Mouse (Mus musculus) intestine, embryonic 16.5 days (tissue): ENCODE data around the gene Olfr263. TPM values are rescaled to one million over a fixed set of nuclear protein-coding genes. Genes with fewer than 3 reads are reported as not detected.

ENCODE experiments used
- ATAC-seq: fragments of 200-750 bp; cut with Nextera tagmentation; 2 replicates; pipeline ENCODE4 v1.8.0; 2017; ENCODE audit warnings: moderate TSS enrichment, moderate library complexity
- H3K27ac ChIP-seq: fragments of 300-500 bp; sonication (generic); 2 replicates; pipeline ENCODE4 v1.5.1; 2014; ENCODE audit warnings: mild to moderate bottlenecking, low read length
- H3K27me3 ChIP-seq: fragments of 300-500 bp; sonication (generic); replicated peaks from 2 replicates; pipeline ENCODE4 v1.6.1; 2014; ENCODE audit warnings: low read length, control low read depth, mixed read lengths; ENCODE audit not compliant: control insufficient read depth, insufficient read depth
- H3K36me3 ChIP-seq: fragments of 300-500 bp; sonication (generic); 2 replicates; pipeline ENCODE4 v1.6.1; 2014; ENCODE audit warnings: low read length, control low read depth; ENCODE audit not compliant: control insufficient read depth, insufficient read depth
- H3K4me1 ChIP-seq: fragments of 300-500 bp; sonication (generic); 2 replicates; pipeline ENCODE4 v1.6.1; 2014; ENCODE audit warnings: low read length, control low read depth, mixed read lengths; ENCODE audit not compliant: control insufficient read depth, insufficient read depth
- H3K4me2 ChIP-seq: fragments of 300-500 bp; sonication (generic); 2 replicates; pipeline ENCODE4 v1.6.1; 2014; ENCODE audit warnings: low read depth, low read length, control low read depth
- H3K4me3 ChIP-seq: fragments of 300-500 bp; sonication (generic); 2 replicates; pipeline ENCODE4 v1.5.1; 2014; ENCODE audit warnings: mild to moderate bottlenecking, low read length
- H3K9ac ChIP-seq: fragments of 300-500 bp; sonication (generic); 2 replicates; pipeline ENCODE4 v1.6.1; 2014; ENCODE audit warnings: low read depth, low read length
- H3K9me3 ChIP-seq: fragments of 300-500 bp; sonication (generic); 2 replicates; pipeline ENCODE4 v1.6.1; 2016; ENCODE audit warnings: low read length, control low read depth; ENCODE audit not compliant: control insufficient read depth
- WGBS: fragments of 180-500 bp; shearing (Covaris S2); extraction: QIAGEN DNeasy Blood & Tissue Kit; methylation state at CpG from one replicate; pipeline ENCODE4 v1.1.7; 2014; 5-methylcytosine and 5-hydroxymethylcytosine counted together
- polyA plus RNA-seq: library from polyadenylated mRNA; unstranded; fragments of >200 nt; fragmentation: Nextera tagmentation; extraction: Ambion mirVana; gene quantifications from 2 replicates; pipeline ENCODE4 v1.2.1, GENCODE M21; 2015

Gene Olfr263
- polyA plus RNA-seq, 1 experiment from 2014 or later: not detected

- ATAC-seq: no peak
- H3K9me3 ChIP-seq: no peaks in the 10 kb centered on the region
- no peak overlapping the region for H3K27ac ChIP-seq
- no peak overlapping the region for H3K9ac ChIP-seq
- no peaks in the 10 kb centered on the region for H3K36me3 ChIP-seq
- H3K4me1 ChIP-seq: peaks cover 16% of the 10 kb centered on the region
- 78% methylated on average over 11 of the region's 11 CpGs for WGBS
- no peak overlapping the region for H3K4me3 ChIP-seq
- no peaks in the 10 kb centered on the region for H3K27me3 ChIP-seq
- no peak overlapping the region for H3K4me2 ChIP-seq
These were observed 47.3 kb downstream of the Olfr263 start for GRCm38 (mm10) chr13:21176733-21177132.

GRCm38 (mm10) chr13:21177657-21178056 is 48.2 kb downstream of the Olfr263 start:
- H3K9me3 ChIP-seq: no peaks in the 10 kb centered on the region
- H3K4me3 ChIP-seq: no peak overlapping the region
- ATAC-seq: peak; percentile 51
- H3K36me3 ChIP-seq: no peaks in the 10 kb centered on the region
- H3K4me1 ChIP-seq: peaks cover 26% of the 10 kb centered on the region
- H3K27ac ChIP-seq: peak overlapping the region; percentile 98
- no peak overlapping the region for H3K9ac ChIP-seq
- WGBS: 48% methylated on average over 5 of the region's 5 CpGs
- no peaks in the 10 kb centered on the region for H3K27me3 ChIP-seq
- no peak overlapping the region for H3K4me2 ChIP-seq

DNA sequence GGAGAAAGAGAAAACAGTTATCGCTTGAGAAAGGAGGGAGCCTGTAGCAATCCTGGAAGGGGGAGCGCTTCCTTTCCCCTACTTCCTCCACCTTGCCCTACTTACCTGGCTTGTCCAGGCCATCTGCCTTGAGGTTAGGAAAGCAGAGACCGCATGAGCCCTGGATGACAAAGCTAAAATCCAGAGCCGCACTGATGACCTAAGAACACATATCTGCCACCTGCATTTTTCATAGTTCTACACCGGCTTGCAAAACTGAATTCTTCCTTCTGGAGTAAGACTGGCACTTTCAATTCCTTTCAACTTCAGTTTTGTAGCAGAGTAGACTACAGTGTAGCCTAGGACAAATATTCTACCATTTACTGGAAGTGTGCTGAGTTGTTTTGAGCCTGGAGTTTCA is 48.9 kb downstream of the Olfr263 start:
- Histone ChIP-seq H3K36me3 (0 out of 2 replicates have a peak, but pooled peaks cover 4% of the 10 kb centered on the region), H3K9ac (no peak overlapping the region), H3K9me3 (no peaks in the 10 kb centered on the region), H3K27me3 (no peaks in the 10 kb centered on the region), H3K4me1 (peaks cover 29% of the 10 kb centered on the region), H3K4me3 (no peak overlapping the region), H3K27ac (peak overlapping the region; percentile 98), H3K4me2 (peak overlapping the region; percentile 12; the same call in 1 of the 2 replicates)
- 80% methylated on average over 5 of the region's 5 CpGs for WGBS
- no peak for ATAC-seq

- Histone ChIP-seq H3K36me3 (peaks cover 7% of the 10 kb centered on the region; the same call in 1 of the 2 replicates), H3K4me1 (peaks cover 32% of the 10 kb centered on the region), H3K9me3 (no peaks in the 10 kb centered on the region), H3K4me3 (peak within 1 kb of the TSS; percentile 100), H3K27me3 (no peaks in the 10 kb centered on the region), H3K27ac (peak within 1 kb of the TSS; percentile 98), H3K9ac (peak within 1 kb of the TSS; percentile 97), H3K4me2 (peak within 1 kb of the TSS; percentile 88)
- WGBS: 0% methylated on average over 15 of the region's 15 CpGs
- ATAC-seq: peak; percentile 47
These were observed 49.9 kb downstream of the Olfr263 start, which contains the start of gene Trim27 for GRCm38 (mm10) chr13:21179367-21179723. Gene Trim27 (plus strand): TSS chr13:21179445.

DNA sequence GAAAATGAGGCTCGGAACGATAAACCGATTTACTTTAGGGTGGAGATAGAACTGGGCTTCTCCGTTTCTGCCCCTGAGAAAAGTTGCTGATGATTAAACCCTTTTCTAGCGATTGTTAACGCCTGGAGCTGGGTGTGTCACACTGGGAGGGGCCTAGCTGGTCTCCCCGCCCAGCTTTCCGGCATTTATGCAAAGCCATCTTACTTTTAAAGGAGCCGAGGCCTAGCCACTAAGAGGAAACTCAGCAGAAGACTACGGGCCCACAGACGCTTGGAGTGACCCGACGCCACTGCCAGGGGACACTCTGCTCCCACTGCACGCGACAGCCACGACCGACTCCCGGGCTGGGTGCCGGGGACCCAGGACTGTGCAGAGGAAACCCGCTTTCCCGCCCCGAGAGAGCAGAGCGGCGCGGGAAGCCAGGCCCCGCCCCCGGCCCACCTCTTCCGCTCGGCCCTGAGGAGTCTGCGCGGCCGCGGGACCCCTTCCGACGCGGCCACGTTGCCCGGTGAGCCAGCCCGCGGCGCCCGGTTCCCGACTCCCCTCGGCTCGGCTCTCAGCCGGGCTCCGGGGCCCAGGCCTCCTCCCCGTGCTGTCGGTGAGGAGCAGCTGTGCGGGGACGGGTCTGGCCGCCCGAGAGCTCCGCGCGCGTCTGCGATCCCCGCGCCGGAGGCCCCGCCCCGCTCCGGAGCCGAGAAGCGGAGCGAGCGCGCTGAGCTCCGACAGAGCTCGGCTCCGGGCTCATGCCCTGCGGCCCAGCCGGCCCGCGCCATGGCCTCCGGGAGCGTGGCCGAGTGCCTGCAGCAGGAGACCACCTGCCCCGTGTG is 50.5 kb downstream of the Olfr263 start:
- Histone ChIP-seq H3K4me1 (peaks cover 33% of the 10 kb centered on the region), H3K9ac (peak overlapping the region; percentile 97), H3K9me3 (no peaks in the 10 kb centered on the region), H3K4me3 (peak overlapping the region; percentile 100), H3K36me3 (peaks cover 7% of the 10 kb centered on the region; the same call in 1 of the 2 replicates), H3K27ac (peak overlapping the region; percentile 98), H3K4me2 (peak overlapping the region; percentile 88), H3K27me3 (no peaks in the 10 kb centered on the region)
- peak; percentile 95 for ATAC-seq
- WGBS: under 1% methylated on average over 76 of the region's 80 CpGs

DNA sequence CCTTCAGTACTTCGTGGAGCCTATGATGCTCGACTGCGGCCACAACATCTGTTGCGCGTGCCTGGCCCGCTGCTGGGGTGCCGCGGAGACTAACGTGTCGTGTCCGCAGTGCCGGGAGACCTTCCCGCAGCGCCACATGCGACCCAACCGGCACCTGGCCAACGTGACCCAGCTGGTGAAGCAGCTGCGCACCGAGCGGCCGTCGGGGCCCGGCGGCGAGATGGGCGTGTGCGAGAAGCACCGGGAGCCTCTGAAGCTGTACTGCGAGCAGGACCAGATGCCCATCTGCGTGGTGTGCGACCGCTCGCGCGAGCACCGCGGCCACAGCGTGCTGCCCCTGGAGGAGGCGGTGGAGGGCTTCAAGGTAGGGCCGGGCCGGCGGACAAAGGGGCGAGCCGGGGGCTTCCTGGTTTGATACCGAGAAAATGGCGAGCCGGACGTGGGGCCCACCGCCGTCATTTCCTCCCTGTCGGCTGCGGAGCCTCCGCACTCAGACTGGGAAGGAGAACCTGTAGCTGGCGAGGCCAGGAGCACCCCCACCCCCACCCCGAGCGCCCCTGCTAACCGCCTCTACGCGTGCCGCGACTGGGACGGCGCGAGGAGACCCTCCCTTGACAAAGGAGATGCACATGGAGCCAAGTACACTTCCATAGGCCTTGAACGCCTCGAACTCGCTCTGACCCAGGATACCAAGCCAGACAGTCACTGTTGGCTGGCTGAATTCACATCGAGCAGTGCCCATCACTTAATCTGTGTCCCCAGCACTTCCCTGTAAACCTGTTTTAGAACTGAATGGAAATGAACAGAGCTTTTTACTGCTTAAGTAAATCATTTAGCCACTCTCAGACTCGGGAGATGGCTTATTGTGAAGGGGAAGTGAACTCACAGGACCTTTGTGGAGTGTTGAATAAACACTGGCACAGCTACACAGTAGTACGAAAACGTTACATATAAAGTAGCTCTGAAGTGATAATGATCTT is 51.4 kb downstream of the Olfr263 start:
- Histone ChIP-seq H3K4me2 (peak overlapping the region; percentile 61), H3K4me3 (peak overlapping the region; percentile 100), H3K9me3 (no peaks in the 10 kb centered on the region), H3K27me3 (no peaks in the 10 kb centered on the region), H3K4me1 (peaks cover 34% of the 10 kb centered on the region), H3K36me3 (peaks cover 11% of the 10 kb centered on the region), H3K27ac (peak overlapping the region; percentile 98), H3K9ac (peak overlapping the region; percentile 97)
- WGBS: under 1% methylated on average over 71 of the region's 71 CpGs
- ATAC-seq: peak; percentile 10

DNA sequence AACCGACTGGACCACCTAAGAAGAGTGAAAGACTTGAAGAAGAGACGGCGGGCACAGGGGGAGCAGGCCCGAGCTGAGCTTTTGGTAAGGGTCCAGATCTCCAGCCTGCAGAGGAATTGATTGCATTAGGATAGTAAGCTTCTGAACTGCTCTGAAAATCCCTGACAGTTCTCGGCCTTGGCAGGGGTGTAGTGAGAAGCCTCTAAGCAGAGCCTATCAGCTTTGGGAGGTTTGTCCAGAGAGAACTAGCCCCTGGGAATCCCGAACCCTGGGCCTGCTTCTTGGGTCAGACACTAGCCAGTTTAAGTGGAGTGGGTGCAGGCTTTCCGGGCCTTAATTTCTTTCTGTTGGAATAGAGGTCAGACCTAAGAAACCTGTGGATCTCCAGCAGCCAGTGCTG is 52.6 kb downstream of the Olfr263 start:
- Histone ChIP-seq H3K27me3 (no peaks in the 10 kb centered on the region), H3K36me3 (peaks cover 15% of the 10 kb centered on the region), H3K4me3 (peak overlapping the region; percentile 100), H3K4me1 (peaks cover 34% of the 10 kb centered on the region), H3K9me3 (no peaks in the 10 kb centered on the region), H3K9ac (peak overlapping the region; percentile 52), H3K4me2 (peak overlapping the region; percentile 61), H3K27ac (no peak overlapping the region)
- no peak for ATAC-seq
- WGBS: 47% methylated on average over 7 of the region's 7 CpGs

DNA sequence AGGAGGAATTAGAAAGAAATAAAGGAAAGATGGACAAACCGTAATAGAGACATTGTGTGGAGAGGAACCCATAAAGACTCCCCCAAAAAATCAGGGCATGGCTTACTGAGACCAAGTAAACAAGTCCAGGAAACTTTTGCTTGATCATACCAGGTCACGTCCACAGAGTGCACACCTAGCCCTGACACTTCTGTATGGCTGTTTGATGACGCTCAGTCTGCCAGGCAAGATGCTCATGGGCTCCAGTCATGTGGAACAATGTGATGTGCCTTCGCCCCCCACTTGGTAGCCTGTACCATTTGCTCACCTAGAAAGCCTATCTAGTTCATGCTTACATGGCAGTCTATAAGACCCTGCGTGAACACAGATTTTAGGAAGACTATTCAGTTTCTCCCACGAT is 53.6 kb downstream of the Olfr263 start:
- ATAC-seq: no peak
- WGBS: 92% methylated on average over 6 of the region's 6 CpGs
- no peaks in the 10 kb centered on the region for H3K9me3 ChIP-seq
- no peak overlapping the region for H3K4me2 ChIP-seq
- H3K4me3 ChIP-seq: no peak overlapping the region
- H3K27me3 ChIP-seq: no peaks in the 10 kb centered on the region
- H3K4me1 ChIP-seq: peaks cover 33% of the 10 kb centered on the region
- H3K36me3 ChIP-seq: peaks cover 15% of the 10 kb centered on the region
- no peak overlapping the region for H3K27ac ChIP-seq
- H3K9ac ChIP-seq: no peak overlapping the region

DNA sequence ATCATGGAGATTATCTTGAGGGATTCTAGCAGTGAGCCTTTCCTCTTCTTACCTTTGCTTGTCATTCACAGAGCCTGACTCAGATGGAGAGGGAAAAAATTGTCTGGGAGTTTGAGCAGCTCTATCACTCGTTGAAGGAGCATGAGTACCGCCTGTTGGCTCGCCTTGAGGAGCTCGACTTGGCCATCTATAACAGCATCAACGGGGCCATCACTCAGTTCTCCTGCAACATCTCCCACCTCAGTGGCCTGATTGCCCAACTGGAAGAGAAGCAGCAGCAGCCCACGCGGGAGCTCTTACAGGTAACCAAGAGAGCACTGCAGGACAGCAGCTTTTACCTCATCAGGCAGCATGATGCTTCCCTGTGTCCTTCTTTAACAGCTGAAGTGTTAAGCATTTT is 54.2 kb downstream of the Olfr263 start:
- no peak overlapping the region for H3K4me3 ChIP-seq

More for the DNA sequence above, 54.2 kb downstream of the Olfr263 start:
- Histone ChIP-seq H3K36me3 (peaks cover 18% of the 10 kb centered on the region), H3K9me3 (no peaks in the 10 kb centered on the region), H3K27ac (no peak overlapping the region), H3K9ac (no peak overlapping the region), H3K4me1 (peaks cover 27% of the 10 kb centered on the region), H3K27me3 (no peaks in the 10 kb centered on the region), H3K4me2 (no peak overlapping the region)
- ATAC-seq: no peak
- WGBS: 91% methylated on average over 7 of the region's 7 CpGs
